Mouse (Mus musculus) heart, embryonic 14.5 days (tissue): ENCODE measurements at regions not wholly inside any gene's neighbourhood (a gene's known extent, or its start where the extent isn't known, plus 50 kb on each side); places are given as distances from the start of the nearest gene placed in this dataset.

ENCODE experiments used
- ATAC-seq: fragments of 200-750 bp; cut with Nextera tagmentation; 2 replicates; pipeline ENCODE4 v1.8.0; 2017; ENCODE audit warnings: low read depth, moderate TSS enrichment; ENCODE audit not compliant: insufficient number of reproducible peaks, insufficient read depth, low FRiP score
- H3K27ac ChIP-seq, 2 experiments: fragments of 200-500 bp in 1 of 2; fragments of 300-500 bp in 1 of 2; sonication (generic) in 1 of 2; replicated peaks in 1 of 2; 2 replicates each; pipeline ENCODE4 v1.5.1; 2012 to 2014; ENCODE audit warnings: low read depth in 2 of 2, low read length in 2 of 2, control low read depth in 1 of 2, mild to moderate bottlenecking in 1 of 2, mixed read lengths in 1 of 2; ENCODE audit not compliant: control insufficient read depth in 1 of 2, insufficient read depth in 1 of 2
- H3K27me3 ChIP-seq: fragments of 300-500 bp; sonication (generic); 2 replicates; pipeline ENCODE4 v1.6.1; 2014; ENCODE audit warnings: mild to moderate bottlenecking, low read length, control low read depth; ENCODE audit not compliant: control insufficient read depth, insufficient read depth
- H3K36me3 ChIP-seq: fragments of 300-500 bp; sonication (generic); 2 replicates; pipeline ENCODE4 v1.6.1; 2014; ENCODE audit warnings: mild to moderate bottlenecking, control low read depth, low read length, mixed read lengths; ENCODE audit not compliant: control insufficient read depth, insufficient read depth
- H3K4me1 ChIP-seq, 2 experiments: fragments of 200-500 bp in 1 of 2; fragments of 300-500 bp in 1 of 2; sonication (generic) in 1 of 2; 2 replicates each; pipeline ENCODE4 v1.6.1; 2012 to 2014; ENCODE audit warnings: low read length in 2 of 2, control low read depth in 1 of 2, mixed read lengths in 1 of 2; ENCODE audit not compliant: control insufficient read depth in 2 of 2, insufficient read depth in 2 of 2
- H3K4me2 ChIP-seq: fragments of 300-500 bp; sonication (generic); 2 replicates; pipeline ENCODE4 v1.6.1; 2014; ENCODE audit warnings: mild to moderate bottlenecking, low read length
- H3K4me3 ChIP-seq, 2 experiments: fragments of 200-500 bp in 1 of 2; fragments of 300-500 bp in 1 of 2; sonication (generic) in 1 of 2; 2 replicates each; pipeline ENCODE4 v1.5.1; 2012 to 2014; ENCODE audit warnings: low read length in 2 of 2, mild to moderate bottlenecking in 2 of 2, control low read depth in 1 of 2, low read depth in 1 of 2, moderate library complexity in 1 of 2; ENCODE audit not compliant: control insufficient read depth in 1 of 2, insufficient read depth in 1 of 2
- H3K9ac ChIP-seq: fragments of 300-500 bp; sonication (generic); 2 replicates; pipeline ENCODE4 v1.6.1; 2014; ENCODE audit warnings: mild to moderate bottlenecking, low read length
- H3K9me3 ChIP-seq: fragments of 300-500 bp; sonication (generic); 2 replicates; pipeline ENCODE4 v1.6.1; 2016; ENCODE audit warnings: low read length, control low read depth; ENCODE audit not compliant: control insufficient read depth
- WGBS: fragments of 180-500 bp; shearing (Covaris S2); extraction: QIAGEN DNeasy Blood & Tissue Kit; methylation state at CpG from one replicate; pipeline ENCODE4 v1.1.7; 2014; 5-methylcytosine and 5-hydroxymethylcytosine counted together

DNA sequence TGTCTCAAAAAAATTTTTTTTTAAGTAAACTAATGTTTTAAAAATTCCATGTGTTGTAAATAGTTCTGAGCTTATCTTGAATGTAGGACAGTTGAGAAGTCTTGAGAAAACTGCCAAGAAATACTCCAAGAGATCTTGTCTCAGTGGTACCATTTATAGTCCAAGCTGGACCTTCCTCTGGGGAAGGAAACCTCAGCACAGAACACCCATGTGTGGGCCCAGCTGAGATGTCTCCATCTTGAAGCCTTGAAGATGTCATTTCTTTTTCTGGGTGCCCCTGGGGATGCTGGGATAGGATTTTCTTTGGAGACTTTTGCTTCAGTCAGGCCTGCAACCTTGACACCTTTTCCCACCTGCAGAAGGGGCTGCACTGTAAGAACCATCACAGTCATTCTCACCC, 101.4 kb upstream of the Cops8 start:
- H3K9me3 ChIP-seq, result peaks cover 7% of the 10 kb centered on the region; the same call in 1 of the 2 replicates
- H3K4me1 ChIP-seq, result peaks cover 9 to 10% of the 10 kb centered on the region in 2 experiments; a peak in 3 of 4 replicates
- H3K4me3 ChIP-seq, result no peak overlapping the region
- H3K27ac ChIP-seq, result no peak overlapping the region
- ATAC-seq, result no peak
- no peak overlapping the region for H3K9ac ChIP-seq
- no peak overlapping the region for H3K4me2 ChIP-seq
- H3K27me3 ChIP-seq, result no peaks in the 10 kb centered on the region
- H3K36me3 ChIP-seq, result no peaks in the 10 kb centered on the region

DNA sequence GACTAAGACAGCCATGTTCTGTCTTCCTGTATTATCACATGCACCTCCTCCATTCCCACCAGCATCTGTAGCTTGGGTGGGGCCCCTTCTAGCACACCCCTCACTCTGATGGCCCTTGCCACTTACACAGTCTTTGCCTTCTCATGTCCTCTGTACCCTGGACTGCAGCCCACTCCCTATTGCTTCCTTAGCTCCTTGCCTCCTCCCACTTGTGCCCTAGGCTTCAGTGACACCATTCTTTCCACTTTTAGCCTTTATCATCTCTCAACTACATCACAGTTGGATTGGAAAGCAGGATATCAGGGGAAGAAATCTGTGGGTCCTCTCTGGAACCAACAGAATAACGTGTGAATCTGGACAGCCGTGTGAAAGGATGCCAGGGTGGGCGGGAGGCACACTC, 100.4 kb upstream of the Cops8 start:
- H3K4me1 ChIP-seq, result peaks cover 9 to 10% of the 10 kb centered on the region in 2 experiments; a peak in 3 of 4 replicates
- 79% methylated on average over 3 of the region's 3 CpGs for WGBS

DNA sequence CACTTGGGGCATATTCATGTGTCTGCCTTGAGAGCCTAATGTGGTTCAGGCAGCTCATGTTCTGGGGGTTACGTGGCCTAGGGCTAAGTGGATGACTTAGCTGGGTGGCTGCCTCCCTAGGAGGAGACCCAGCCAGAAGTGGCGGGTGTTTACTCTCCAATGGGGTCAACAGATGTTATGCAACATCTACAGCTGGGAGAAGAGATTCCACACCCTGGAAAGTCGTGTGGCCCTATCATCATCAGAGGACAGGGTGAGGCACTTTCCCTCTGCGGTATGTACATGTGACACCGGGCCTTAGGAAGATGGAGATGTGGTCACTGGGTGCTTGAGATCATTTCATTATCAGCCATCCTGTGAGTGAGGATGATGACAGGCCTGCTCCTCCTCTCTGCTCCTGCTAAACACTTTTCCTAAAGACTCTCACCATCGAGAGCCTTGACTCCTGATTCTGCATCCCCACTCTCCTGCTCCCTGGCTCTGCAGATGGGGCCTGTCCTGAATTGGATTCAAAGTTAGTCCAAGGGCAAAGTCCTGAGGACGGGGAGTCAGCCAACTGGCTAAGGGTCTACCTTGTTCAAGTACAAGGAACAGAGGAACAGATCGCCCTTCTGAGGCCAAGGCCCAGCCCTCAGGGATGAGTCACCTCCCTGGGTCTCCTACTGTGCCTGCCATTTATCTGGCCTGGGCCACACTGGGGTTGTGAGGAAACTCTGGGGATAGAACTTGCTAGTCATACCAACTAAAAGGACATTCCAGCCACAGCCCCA, 99.8 kb upstream of the Cops8 start:
- WGBS, result 62% methylated on average over 8 of the region's 8 CpGs
- no peaks in the 10 kb centered on the region for H3K36me3 ChIP-seq
- ATAC-seq, result no peak
- H3K9ac ChIP-seq, result no peak overlapping the region
- no peaks in the 10 kb centered on the region for H3K27me3 ChIP-seq
- no peak overlapping the region for H3K4me3 ChIP-seq
- peaks cover 9 to 10% of the 10 kb centered on the region in 2 experiments; a peak in 3 of 4 replicates for H3K4me1 ChIP-seq
- no peak overlapping the region for H3K4me2 ChIP-seq
- H3K27ac ChIP-seq, result peak overlapping the region; percentile 43 to 69; a peak in 2 of 4 replicates
- H3K9me3 ChIP-seq, result peaks cover 7% of the 10 kb centered on the region; the same call in 1 of the 2 replicates

More for the DNA sequence above, 100.4 kb upstream of the Cops8 start:
- H3K4me2 ChIP-seq, result no peak overlapping the region
- H3K9ac ChIP-seq, result no peak overlapping the region
- no peaks in the 10 kb centered on the region for H3K27me3 ChIP-seq
- no peak overlapping the region for H3K27ac ChIP-seq
- peaks cover 7% of the 10 kb centered on the region; the same call in 1 of the 2 replicates for H3K9me3 ChIP-seq
- no peaks in the 10 kb centered on the region for H3K36me3 ChIP-seq
- H3K4me3 ChIP-seq, result no peak overlapping the region
- no peak for ATAC-seq

DNA sequence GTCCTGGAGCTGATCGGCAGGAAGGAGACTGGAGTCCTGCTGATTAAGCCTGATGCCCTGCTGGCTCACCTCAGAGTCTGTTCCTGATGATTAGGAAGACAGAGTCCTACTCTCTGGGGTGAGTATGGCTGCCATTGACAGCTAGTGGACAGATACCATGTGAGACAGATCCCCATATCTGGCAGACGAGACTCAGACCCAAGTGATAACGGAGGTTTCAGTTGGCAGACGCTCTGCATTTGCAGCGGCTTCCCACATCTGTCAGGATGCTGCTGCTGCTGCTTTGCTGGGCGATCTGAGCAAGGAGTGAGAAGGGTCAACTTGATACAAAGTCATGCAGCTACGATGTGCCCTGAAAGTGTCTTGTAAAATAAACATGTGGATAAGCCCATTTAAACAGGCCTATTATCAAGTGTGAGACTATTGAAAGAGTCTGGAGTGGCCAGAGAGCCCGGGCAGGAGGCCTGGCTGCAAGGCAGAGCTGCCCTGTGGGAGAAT, 98.1 kb upstream of the Cops8 start:
- 4% methylated on average over 8 of the region's 8 CpGs for WGBS
- H3K27ac ChIP-seq, result peak overlapping the region; percentile 28 to 43
- H3K4me1 ChIP-seq, result peaks cover 9 to 10% of the 10 kb centered on the region in 2 experiments; a peak in 3 of 4 replicates
- H3K9ac ChIP-seq, result no peak overlapping the region
- H3K4me3 ChIP-seq, result no peak overlapping the region
- ATAC-seq, result peak; percentile 77
- no peak overlapping the region for H3K4me2 ChIP-seq
- peaks cover 4% of the 10 kb centered on the region; the same call in 1 of the 2 replicates for H3K9me3 ChIP-seq
- H3K36me3 ChIP-seq, result no peaks in the 10 kb centered on the region
- no peaks in the 10 kb centered on the region for H3K27me3 ChIP-seq

DNA sequence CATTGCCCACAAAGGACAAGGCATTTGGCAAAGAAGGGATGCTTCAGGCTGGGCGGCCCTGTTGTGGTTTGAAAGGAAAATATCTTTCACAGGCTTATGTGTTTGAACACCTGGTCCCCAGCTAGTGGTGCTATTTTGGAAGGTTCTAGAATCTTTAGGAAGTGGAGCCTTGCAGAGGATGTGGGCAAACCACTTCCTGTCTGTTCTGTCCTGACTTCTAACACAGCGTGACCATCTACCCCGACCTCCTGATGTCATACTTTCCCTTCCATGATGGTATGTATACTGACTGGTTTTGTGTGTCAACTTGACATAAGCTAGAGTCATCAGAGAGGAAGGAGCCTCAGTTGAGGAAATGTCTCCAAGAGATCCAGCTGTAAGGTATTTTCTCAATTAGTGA, 97.2 kb upstream of the Cops8 start:
- H3K27ac ChIP-seq, result peak overlapping the region; percentile 13 to 43

DNA sequence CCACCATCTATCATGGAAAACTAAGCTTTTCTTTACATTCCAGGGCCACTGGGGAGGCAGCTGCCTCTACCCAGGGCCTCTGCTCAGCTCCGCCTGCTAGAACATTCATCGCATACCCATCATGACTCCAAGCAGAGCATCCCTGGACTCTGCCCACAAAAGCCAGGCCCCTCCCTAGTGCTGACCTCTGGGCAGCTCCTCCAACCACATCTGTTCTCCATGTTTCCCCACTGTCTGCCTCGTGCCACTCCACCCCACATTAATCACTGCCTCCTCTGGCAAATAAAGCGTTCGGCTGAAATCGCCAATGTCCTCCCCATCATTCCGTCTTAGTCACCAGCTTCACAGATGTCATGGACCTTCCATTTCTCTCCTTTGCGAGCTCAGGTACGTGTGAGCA, 96.2 kb upstream of the Cops8 start:
- Histone ChIP-seq H3K4me1 (peaks cover 9 to 10% of the 10 kb centered on the region in 2 experiments; a peak in 3 of 4 replicates), H3K4me3 (no peak overlapping the region), H3K27ac (no peak overlapping the region), H3K4me2 (no peak overlapping the region), H3K27me3 (no peaks in the 10 kb centered on the region), H3K9ac (no peak overlapping the region), H3K36me3 (no peaks in the 10 kb centered on the region), H3K9me3 (no peaks in the 10 kb centered on the region)
- ATAC-seq, result no peak
- WGBS, result 72% methylated on average over 9 of the region's 9 CpGs

More for the DNA sequence above, 97.2 kb upstream of the Cops8 start:
- no peak for ATAC-seq
- Histone ChIP-seq H3K4me2 (no peak overlapping the region), H3K36me3 (no peaks in the 10 kb centered on the region), H3K4me3 (no peak overlapping the region), H3K27me3 (no peaks in the 10 kb centered on the region), H3K9ac (no peak overlapping the region), H3K9me3 (no peaks in the 10 kb centered on the region), H3K4me1 (peaks cover 9 to 10% of the 10 kb centered on the region in 2 experiments; a peak in 3 of 4 replicates)
- WGBS, result 78% methylated on average over 3 of the region's 3 CpGs

DNA sequence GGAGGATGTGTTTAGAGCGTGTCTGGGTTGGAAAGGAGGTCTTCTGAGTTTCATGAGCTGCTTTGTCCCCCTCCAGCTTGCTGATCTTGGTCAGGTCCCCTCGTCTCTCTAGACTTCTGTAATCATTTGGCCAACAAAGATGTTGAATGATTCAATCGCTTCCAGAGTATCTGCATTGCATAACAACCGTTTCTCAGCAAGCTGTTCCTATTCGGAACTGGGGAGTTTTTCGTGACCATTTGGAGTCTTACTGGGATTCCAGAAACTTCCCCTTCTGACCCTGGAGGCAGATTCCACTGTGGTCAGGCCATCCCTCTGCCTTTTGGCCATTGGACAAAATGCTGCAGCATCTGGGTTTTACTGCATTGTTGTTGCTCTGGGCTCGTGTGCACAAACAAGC, 93.4 kb upstream of the Cops8 start:
- no peak overlapping the region for H3K4me2 ChIP-seq
- H3K27me3 ChIP-seq, result no peaks in the 10 kb centered on the region
- no peak overlapping the region for H3K9ac ChIP-seq
- no peak for ATAC-seq
- H3K36me3 ChIP-seq, result no peaks in the 10 kb centered on the region
- no peak overlapping the region for H3K4me3 ChIP-seq
- no peak overlapping the region for H3K27ac ChIP-seq
- WGBS, result 72% methylated on average over 7 of the region's 7 CpGs
- H3K9me3 ChIP-seq, result no peaks in the 10 kb centered on the region
- peaks cover 0 to 6% of the 10 kb centered on the region in 2 experiments; a peak in 2 of 4 replicates for H3K4me1 ChIP-seq
